Mouse (Mus musculus) embryonic facial prominence, embryonic 12.5 days (tissue): ENCODE measurements around the gene Csf1. TPM values are rescaled to one million over a fixed set of nuclear protein-coding genes. Genes with fewer than 3 reads are reported as not detected.

Experiments used
- ATAC-seq: fragments of 200-750 bp; cut with Nextera tagmentation; 2 replicates; pipeline ENCODE4 v1.8.0; 2017; ENCODE audit not compliant: insufficient number of reproducible peaks, insufficient read depth, low FRiP score, low TSS enrichment
- H3K27ac ChIP-seq: fragments of 300-500 bp; sonication (generic); 2 replicates; pipeline ENCODE4 v1.5.1; 2016; ENCODE audit warnings: mild to moderate bottlenecking
- H3K27me3 ChIP-seq: fragments of 300-500 bp; sonication (generic); 2 replicates; pipeline ENCODE4 v1.6.1; 2016; ENCODE audit warnings: mild to moderate bottlenecking, moderate library complexity
- H3K36me3 ChIP-seq: fragments of 300-500 bp; sonication (generic); 2 replicates; pipeline ENCODE4 v1.6.1; 2016; ENCODE audit warnings: mild to moderate bottlenecking
- H3K4me1 ChIP-seq: fragments of 300-500 bp; sonication (generic); 2 replicates; pipeline ENCODE4 v1.6.1; 2016
- H3K4me2 ChIP-seq: fragments of 300-500 bp; sonication (generic); replicated peaks from 2 replicates; pipeline ENCODE4 v1.6.1; 2016; ENCODE audit warnings: mild to moderate bottlenecking, moderate library complexity
- H3K4me3 ChIP-seq: fragments of 300-500 bp; sonication (generic); 2 replicates; pipeline ENCODE4 v1.5.1; 2016; ENCODE audit warnings: mild to moderate bottlenecking
- H3K9ac ChIP-seq: fragments of 300-500 bp; sonication (generic); 2 replicates; pipeline ENCODE4 v1.6.1; 2016; ENCODE audit warnings: mild to moderate bottlenecking, moderate library complexity
- H3K9me3 ChIP-seq: fragments of 300-500 bp; sonication (generic); 2 replicates; pipeline ENCODE4 v1.6.1; 2016; ENCODE audit warnings: mild to moderate bottlenecking, moderate library complexity
- whole genome bisulfite sequencing: fragments of 180-500 bp; shearing (Covaris S2); methylation state at CpG from one replicate; pipeline ENCODE4 v1.1.7; 2016; 5-methylcytosine and 5-hydroxymethylcytosine counted together
- polyA plus RNA-seq: library from polyadenylated mRNA; unstranded; fragments of >200 nt; fragmentation: Nextera tagmentation; extraction: Ambion mirVana; gene quantifications from 2 replicates; pipeline ENCODE4 v1.2.1, GENCODE M21; 2016

Gene Csf1
- polyA plus RNA-seq, result 7.2 TPM in 2 replicates

DNA sequence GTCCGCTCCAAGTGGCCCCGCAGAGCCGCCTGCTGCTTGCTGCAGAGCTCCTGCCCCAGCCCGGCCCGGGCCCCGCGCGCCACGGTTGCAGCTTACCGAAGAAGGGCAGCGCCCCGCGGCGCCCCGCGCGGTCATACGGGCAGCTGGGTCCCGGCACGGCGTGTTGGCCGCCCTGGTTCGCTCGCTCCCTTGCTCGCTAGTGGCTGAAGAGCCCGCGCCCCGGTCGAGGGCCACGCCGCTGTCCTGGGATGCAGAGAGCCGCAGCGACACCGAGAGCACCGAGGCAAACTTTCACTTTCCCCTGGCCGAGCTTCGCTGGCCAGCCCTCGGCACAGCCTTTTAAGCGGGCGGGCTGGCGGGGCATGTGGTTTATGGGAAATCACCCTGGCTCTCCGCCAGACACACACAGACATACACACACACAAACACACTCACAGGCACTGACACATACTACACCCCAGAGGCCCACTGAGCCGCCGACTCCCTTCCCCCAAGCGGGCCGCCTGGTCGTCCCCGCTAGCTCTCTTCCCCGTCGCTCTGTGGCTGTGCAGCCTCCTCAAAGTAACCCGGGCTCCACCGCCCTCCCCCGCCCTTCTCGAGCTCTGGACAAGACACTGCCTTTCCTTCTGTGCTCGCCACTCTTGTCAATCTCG lies at the start of gene Csf1:
Gene Csf1 (minus strand): TSS at position 541 of the 653 bp plus-strand sequence.
- under 1% methylated on average over 56 of the region's 56 CpGs for WGBS
- Histone ChIP-seq H3K4me3 (peak within 1 kb of the TSS; percentile 58), H3K9me3 (no peaks in the 10 kb centered on the region), H3K36me3 (no peaks in the 10 kb centered on the region; the same call in 1 of the 2 replicates), H3K27me3 (no peaks in the 10 kb centered on the region), H3K9ac (peak within 1 kb of the TSS; percentile 82), H3K4me1 (peaks cover 13% of the 10 kb centered on the region), H3K27ac (peak within 1 kb of the TSS; percentile 59), H3K4me2 (peak within 1 kb of the TSS; percentile 81)
- peak; percentile 83 for ATAC-seq

DNA sequence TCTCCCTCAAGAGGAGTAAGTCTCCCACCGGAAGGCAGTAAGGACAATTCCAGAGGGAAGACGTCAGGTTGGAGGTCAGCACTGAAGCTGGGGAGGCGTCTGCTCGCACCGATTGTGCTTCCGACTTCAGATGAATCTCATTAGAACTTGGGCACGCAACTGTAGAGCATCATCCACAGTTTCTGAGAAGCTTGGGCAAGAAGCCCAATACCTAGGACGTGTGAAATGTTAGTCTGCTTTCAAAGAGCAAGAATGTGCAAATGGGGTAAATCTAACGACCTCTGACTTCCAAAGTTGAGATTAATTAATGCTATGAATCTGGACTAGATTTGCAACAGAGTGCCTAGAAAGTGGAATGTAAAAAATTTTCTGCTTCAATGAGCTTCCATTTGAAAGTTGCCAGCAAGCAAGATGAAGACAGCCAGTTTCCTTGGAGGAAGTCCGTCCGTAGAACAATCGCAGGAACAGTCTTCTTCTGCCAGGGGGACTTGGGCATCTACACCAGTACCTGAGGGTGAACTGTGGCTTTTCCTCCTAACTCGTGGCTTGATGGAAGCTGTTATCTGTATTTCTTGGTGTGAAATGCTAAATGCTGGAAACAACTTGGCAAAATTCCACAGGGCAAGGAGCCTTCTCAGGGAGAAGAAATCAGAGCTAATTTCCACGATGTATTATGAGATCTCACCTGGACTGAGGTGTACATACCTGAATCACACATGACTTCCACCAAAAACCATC lies 47.9 kb upstream of the Csf1 start:
- Histone ChIP-seq H3K9me3 (no peaks in the 10 kb centered on the region), H3K4me3 (no peak overlapping the region), H3K4me2 (no peak overlapping the region), H3K9ac (no peak overlapping the region), H3K4me1 (peaks cover 6% of the 10 kb centered on the region; the same call in 1 of the 2 replicates), H3K27me3 (no peaks in the 10 kb centered on the region), H3K36me3 (no peaks in the 10 kb centered on the region), H3K27ac (no peak overlapping the region)
- 59% methylated on average over 14 of the region's 14 CpGs for WGBS
- no peak for ATAC-seq

GRCm38 (mm10) chr3:107807386-107807974 lies 47.2 kb upstream of the Csf1 start:
- ATAC-seq, result no peak
- Histone ChIP-seq H3K27ac (no peak overlapping the region), H3K36me3 (no peaks in the 10 kb centered on the region), H3K27me3 (no peaks in the 10 kb centered on the region), H3K4me3 (no peak overlapping the region), H3K4me2 (no peak overlapping the region), H3K4me1 (peaks cover 6% of the 10 kb centered on the region; the same call in 1 of the 2 replicates), H3K9ac (no peak overlapping the region), H3K9me3 (no peaks in the 10 kb centered on the region)
- WGBS, result 55% methylated on average over 6 of the region's 6 CpGs

GRCm38 (mm10) chr3:107806916-107807315 lies 46.6 kb upstream of the Csf1 start:
- Histone ChIP-seq H3K9me3 (no peaks in the 10 kb centered on the region), H3K9ac (no peak overlapping the region), H3K4me3 (no peak overlapping the region), H3K4me2 (no peak overlapping the region), H3K36me3 (no peaks in the 10 kb centered on the region), H3K27ac (no peak overlapping the region), H3K27me3 (no peaks in the 10 kb centered on the region), H3K4me1 (peaks cover 6% of the 10 kb centered on the region; the same call in 1 of the 2 replicates)
- 89% methylated on average over 1 of the region's 1 CpGs for WGBS
- no peak for ATAC-seq

- H3K9ac ChIP-seq, result no peak overlapping the region
- no peaks in the 10 kb centered on the region for H3K36me3 ChIP-seq
- no peak for ATAC-seq
- H3K27ac ChIP-seq, result no peak overlapping the region
- 87% methylated on average over 1 of the region's 1 CpGs for WGBS
- no peaks in the 10 kb centered on the region for H3K27me3 ChIP-seq
- H3K4me2 ChIP-seq, result no peak overlapping the region
- no peak overlapping the region for H3K4me3 ChIP-seq
- H3K9me3 ChIP-seq, result no peaks in the 10 kb centered on the region
- H3K4me1 ChIP-seq, result peaks cover 3% of the 10 kb centered on the region; the same call in 1 of the 2 replicates
These were observed 44.5 kb upstream of the Csf1 start for GRCm38 (mm10) chr3:107804799-107805198.

DNA sequence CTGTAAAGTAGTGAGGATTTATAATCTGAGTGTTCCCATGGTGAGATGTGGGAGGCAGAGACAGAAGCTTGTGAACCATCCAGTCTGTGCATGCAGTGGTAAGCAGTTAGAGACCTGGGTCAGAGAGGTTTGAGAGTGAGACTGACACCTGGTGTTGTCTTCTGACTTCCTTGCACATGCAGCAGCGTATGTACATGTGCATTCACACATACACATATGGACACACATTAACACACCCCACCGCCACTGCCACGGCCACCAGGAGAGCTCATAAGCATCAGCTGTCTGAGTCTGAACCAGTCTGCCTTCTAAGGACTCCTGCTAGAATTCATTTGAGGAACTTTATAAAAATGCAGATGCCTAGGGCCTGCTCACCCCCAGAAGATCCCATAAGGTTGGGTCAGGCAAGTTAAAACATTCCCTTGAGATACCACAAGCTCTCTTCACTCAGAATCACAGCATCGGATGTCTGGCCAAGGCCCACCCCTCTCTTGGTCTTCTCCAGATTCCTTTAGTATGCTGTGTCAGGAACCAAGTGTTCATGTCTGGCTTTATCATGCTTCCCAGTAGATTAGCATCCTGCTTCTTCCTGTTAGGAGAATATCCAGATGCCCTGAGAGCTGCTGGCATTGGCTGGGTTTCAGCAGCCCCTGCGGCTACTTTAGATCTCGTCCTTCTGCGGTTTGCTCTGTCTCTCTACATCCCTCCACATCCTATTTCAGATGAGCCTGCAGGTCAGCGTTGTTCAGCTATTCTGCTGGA lies 42.1 kb upstream of the Csf1 start:
- no peak overlapping the region for H3K4me3 ChIP-seq
- no peak overlapping the region for H3K9ac ChIP-seq
- WGBS, result 85% methylated on average over 8 of the region's 8 CpGs
- H3K27ac ChIP-seq, result no peak overlapping the region
- no peak overlapping the region for H3K4me2 ChIP-seq
- no peaks in the 10 kb centered on the region for H3K9me3 ChIP-seq
- no peak for ATAC-seq
- no peaks in the 10 kb centered on the region for H3K4me1 ChIP-seq
- no peaks in the 10 kb centered on the region for H3K36me3 ChIP-seq
- no peaks in the 10 kb centered on the region for H3K27me3 ChIP-seq

GRCm38 (mm10) chr3:107798946-107799345 lies 38.7 kb upstream of the Csf1 start:
- WGBS, result 87% methylated on average over 5 of the region's 5 CpGs
- Histone ChIP-seq H3K27me3 (no peaks in the 10 kb centered on the region), H3K9ac (no peak overlapping the region), H3K4me2 (no peak overlapping the region), H3K4me3 (no peak overlapping the region), H3K27ac (no peak overlapping the region), H3K4me1 (peaks cover 2% of the 10 kb centered on the region), H3K9me3 (no peaks in the 10 kb centered on the region), H3K36me3 (no peaks in the 10 kb centered on the region)
- no peak for ATAC-seq

- Histone ChIP-seq H3K4me3 (no peak overlapping the region), H3K9me3 (no peaks in the 10 kb centered on the region), H3K36me3 (no peaks in the 10 kb centered on the region), H3K4me1 (peaks cover 13% of the 10 kb centered on the region), H3K4me2 (no peak overlapping the region), H3K9ac (no peak overlapping the region), H3K27ac (no peak overlapping the region), H3K27me3 (no peaks in the 10 kb centered on the region)
- 72% methylated on average over 8 of the region's 8 CpGs for WGBS
- ATAC-seq, result no peak
These were observed 36.1 kb upstream of the Csf1 start for GRCm38 (mm10) chr3:107796191-107796983.

GRCm38 (mm10) chr3:107794890-107795289 lies 34.6 kb upstream of the Csf1 start:
- no peaks in the 10 kb centered on the region for H3K36me3 ChIP-seq
- WGBS, result 95% methylated on average over 3 of the region's 3 CpGs
- H3K4me3 ChIP-seq, result no peak overlapping the region
- H3K9me3 ChIP-seq, result no peaks in the 10 kb centered on the region
- peaks cover 13% of the 10 kb centered on the region for H3K4me1 ChIP-seq
- ATAC-seq, result no peak
- no peak overlapping the region for H3K27ac ChIP-seq
- no peak overlapping the region for H3K4me2 ChIP-seq
- no peaks in the 10 kb centered on the region for H3K27me3 ChIP-seq
- H3K9ac ChIP-seq, result no peak overlapping the region

DNA sequence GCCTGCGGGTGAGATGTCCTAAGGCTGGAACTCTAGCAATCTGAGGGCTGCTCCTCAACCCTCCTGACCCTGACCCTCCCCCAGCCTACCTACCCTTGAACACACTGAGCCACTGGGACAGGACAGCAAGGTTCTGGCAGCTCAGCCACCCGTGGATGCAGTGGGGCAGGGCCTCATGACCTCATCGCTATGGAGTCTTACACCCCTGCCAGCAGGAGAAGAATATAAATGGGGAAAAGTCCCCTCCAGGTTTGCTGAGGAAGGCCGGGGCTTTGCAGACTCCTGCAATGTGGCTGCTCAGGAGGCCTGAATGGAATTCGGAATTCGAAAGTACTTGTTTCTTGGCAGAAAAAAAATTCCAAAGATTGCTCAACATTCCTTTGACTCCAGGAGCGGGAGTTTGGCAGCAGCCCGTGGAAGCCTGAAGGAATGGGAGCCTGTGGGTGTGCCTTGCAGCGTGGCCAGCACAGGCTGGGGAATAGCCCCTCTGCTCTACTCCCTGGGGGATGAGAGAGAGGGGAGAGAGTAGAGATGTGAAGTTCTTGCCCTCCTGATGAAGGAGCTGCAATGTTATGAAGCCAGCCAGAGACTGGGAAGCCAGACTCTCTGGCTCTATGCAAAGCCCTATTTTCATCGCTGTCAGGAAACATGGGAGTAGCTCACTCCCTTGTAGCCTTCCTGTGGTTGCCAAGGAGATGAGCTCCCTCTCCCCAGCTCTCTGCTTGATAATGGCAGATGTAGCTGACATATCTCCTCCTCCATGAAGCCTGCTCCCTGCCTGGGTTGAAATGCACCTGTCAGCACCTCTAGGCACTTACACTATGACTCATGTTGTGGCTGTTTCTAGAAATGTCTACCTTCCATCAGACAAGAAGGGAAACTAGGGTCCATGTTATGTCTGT lies 33.3 kb upstream of the Csf1 start:
- H3K4me2 ChIP-seq, result peak overlapping the region; percentile 21; the same call in 1 of the 2 replicates
- no peak overlapping the region for H3K9ac ChIP-seq

More for the DNA sequence above, 33.3 kb upstream of the Csf1 start:
- H3K4me3 ChIP-seq, result no peak overlapping the region
- WGBS, result 15% methylated on average over 10 of the region's 10 CpGs
- H3K27ac ChIP-seq, result peak overlapping the region; percentile 85
- H3K4me1 ChIP-seq, result peaks cover 13% of the 10 kb centered on the region
- H3K9me3 ChIP-seq, result no peaks in the 10 kb centered on the region
- peak; percentile 55; the same call in 1 of the 2 replicates for ATAC-seq
- H3K27me3 ChIP-seq, result no peaks in the 10 kb centered on the region
- no peaks in the 10 kb centered on the region for H3K36me3 ChIP-seq
